Mouse (Mus musculus) G1E (cell line): ENCODE measurements around the gene Lrtm2. TPM values are rescaled to one million over a fixed set of nuclear protein-coding genes. Genes with fewer than 3 reads are reported as not detected.

Source experiments
- ATAC-seq: 2 replicates; pipeline ENCODE4 v1.8.0; 2016; ENCODE audit warnings: mild to moderate bottlenecking; ENCODE audit not compliant: insufficient number of reproducible peaks, poor library complexity, low FRiP score, severe bottlenecking; ENCODE audit errors: extremely low read depth
- DNase-seq: peaks from one replicate; pipeline ENCODE4 v3.0.0; 2012; ENCODE audit warnings: low spot score
- H3K27me3 ChIP-seq: 2 replicates; pipeline ENCODE4 v1.6.1; 2012; ENCODE audit warnings: mild to moderate bottlenecking, low read length, inconsistent platforms; ENCODE audit not compliant: insufficient read depth
- H3K36me3 ChIP-seq: replicated peaks from 2 replicates; pipeline ENCODE3; 2012; ENCODE audit warnings: mild to moderate bottlenecking, inconsistent platforms
- H3K4me1 ChIP-seq: 2 replicates; pipeline ENCODE4 v1.6.1; 2012; ENCODE audit warnings: low read depth, low read length, inconsistent platforms, mixed read lengths; ENCODE audit not compliant: insufficient read depth
- H3K4me3 ChIP-seq: 2 replicates; pipeline ENCODE4 v1.5.1; 2012; ENCODE audit warnings: low read depth, mild to moderate bottlenecking, inconsistent platforms, low read length, moderate library complexity, mixed read lengths
- H3K9me3 ChIP-seq: replicated peaks from 2 replicates; pipeline ENCODE4 v1.6.1; 2012; ENCODE audit warnings: inconsistent platforms
- CTCF ChIP-seq: IDR thresholded peaks from 2 replicates; pipeline ENCODE4 v1.5.1; 2012; ENCODE audit warnings: low read depth, low read length, inconsistent platforms, mixed read lengths
- GATA1 ChIP-seq: IDR thresholded peaks from 2 replicates; pipeline ENCODE4 v1.6.1; 2012; ENCODE audit warnings: borderline replicate concordance, low read length, inconsistent platforms, mixed read lengths
- GATA2 ChIP-seq: IDR thresholded peaks from 2 replicates; pipeline ENCODE4 v1.6.1; 2012; ENCODE audit warnings: low read depth, low read length, inconsistent platforms, borderline replicate concordance
- POLR2AphosphoS5 ChIP-seq: IDR thresholded peaks from 2 replicates; pipeline ENCODE4 v1.6.1; 2012; ENCODE audit warnings: low read depth, low read length, inconsistent platforms; ENCODE audit not compliant: insufficient replicate concordance
- TAL1 ChIP-seq: conservative IDR thresholded peaks from 2 replicates; pipeline ENCODE4 v1.6.1; 2012; ENCODE audit warnings: low read depth, low read length, inconsistent platforms, mixed read lengths
- polyA plus RNA-seq: library from polyadenylated mRNA; stranded (reverse); fragments of >175 nt; gene quantifications from 2 replicates; pipeline ENCODE4 v1.2.3, GENCODE M21; 2012
- total RNA-seq, 2 experiments: library from RNA; stranded (forward) in 1 of 2; stranded (reverse) in 1 of 2; fragments of 200-1000 nt in 1 of 2; fragments of >200 nt in 1 of 2; fragmentation: Nextera tagmentation in 1 of 2; gene quantifications; 2 replicates each; pipeline ENCODE4 v1.2.3; 2014 to 2017

Gene Lrtm2
- total and polyA plus RNA-seq, 3 experiments, result 0.11 TPM; not detected in 2

DNA sequence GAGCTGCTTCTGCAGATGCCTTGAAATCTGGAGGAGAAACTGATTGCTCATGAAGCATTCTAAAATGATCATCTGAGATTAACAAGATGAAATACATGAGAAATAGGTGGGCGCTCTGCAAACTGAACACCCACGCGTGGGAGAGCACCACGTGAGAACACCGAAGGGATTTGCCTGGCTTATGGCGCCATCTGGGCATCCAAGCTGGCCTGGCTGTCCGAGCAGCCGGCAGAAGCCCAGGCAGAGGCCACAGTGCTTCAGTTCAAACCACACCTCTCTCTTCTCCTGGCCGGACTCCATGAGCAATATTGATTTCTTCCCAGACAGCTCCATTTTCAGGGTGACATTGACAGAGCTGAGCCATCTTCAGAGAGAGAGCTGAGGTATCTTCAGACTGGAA lies 49.8 kb downstream of the Lrtm2 start:
- H3K4me3 ChIP-seq, result no peak overlapping the region
- TF ChIP-seq CTCF (no peak), GATA2 (no peak), TAL1 (no peak), POLR2AphosphoS5 (no peak), GATA1 (no peak)
- H3K27me3 ChIP-seq, result no peaks in the 10 kb centered on the region; the same call in 1 of the 2 replicates
- DNase-seq (no peak), ATAC-seq (no peak)
- no peaks in the 10 kb centered on the region for H3K4me1 ChIP-seq
- H3K9me3 ChIP-seq, result no peaks in the 10 kb centered on the region
- H3K36me3 ChIP-seq, result no peaks in the 10 kb centered on the region

DNA sequence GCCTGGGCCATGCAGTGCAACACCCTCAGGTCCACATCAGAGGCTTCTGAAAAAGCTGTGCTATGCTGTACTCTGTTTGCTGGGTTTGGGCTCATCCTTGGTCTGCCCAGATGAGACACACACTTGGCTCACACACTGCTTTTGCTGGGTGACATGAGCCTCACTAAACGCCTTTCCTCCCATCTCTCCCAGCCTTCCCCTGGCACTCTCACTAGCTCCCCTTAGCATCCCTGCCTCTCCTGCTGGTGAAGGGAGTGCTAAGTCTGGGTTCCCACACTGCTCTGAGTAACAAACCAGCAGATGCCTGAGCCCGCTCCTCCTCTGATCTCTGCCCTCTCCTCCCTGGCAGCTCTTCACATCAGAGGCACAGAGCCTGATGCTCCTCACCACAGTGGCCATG lies 53.9 kb downstream of the Lrtm2 start:
- H3K9me3 ChIP-seq, result no peaks in the 10 kb centered on the region
- no peak for DNase-seq
- TF ChIP-seq CTCF, result no peak
- no peak overlapping the region for H3K4me3 ChIP-seq
- H3K36me3 ChIP-seq, result no peaks in the 10 kb centered on the region
- no peak for ATAC-seq
- no peaks in the 10 kb centered on the region; the same call in 1 of the 2 replicates for H3K27me3 ChIP-seq
- H3K4me1 ChIP-seq, result no peaks in the 10 kb centered on the region

Other genes starting within 250 kb of the Lrtm2 start
- gene Dcp1b, start 155.5 kb downstream of the Lrtm2 start, total RNA-seq (2014; fragmentation: Nextera tagmentation), result 18.2 and 22.5 TPM in 2 replicates
- 7.6 and 7.9 TPM in 2 replicates for gene Dcp1b, start 155.5 kb downstream of the Lrtm2 start, total RNA-seq (2017)
- 14.0 and 15.0 TPM in 2 replicates for gene Dcp1b, start 155.5 kb downstream of the Lrtm2 start, polyA plus RNA-seq
- gene Cacna1c, start 134.3 kb downstream of the Lrtm2 start, total RNA-seq (2014; fragmentation: Nextera tagmentation), result not detected in 2 replicates
- 0.11 and 0.12 TPM in 2 replicates for gene Cacna1c, start 134.3 kb downstream of the Lrtm2 start, total RNA-seq (2017)
- gene Cacna1c, start 134.3 kb downstream of the Lrtm2 start, polyA plus RNA-seq, result not detected in 2 replicates
- not detected in 2 replicates for gene Cacna2d4, start 94.2 kb downstream of the Lrtm2 start, total RNA-seq (2014; fragmentation: Nextera tagmentation)
- 0.12 and 0.33 TPM in 2 replicates for gene Cacna2d4, start 94.2 kb downstream of the Lrtm2 start, total RNA-seq (2017)
- not detected in 2 replicates for gene Cacna2d4, start 94.2 kb downstream of the Lrtm2 start, polyA plus RNA-seq
- gene Adipor2, start 86.9 kb upstream of the Lrtm2 start, total RNA-seq (2014; fragmentation: Nextera tagmentation), result 91.1 and 97.8 TPM in 2 replicates
- gene Adipor2, start 86.9 kb upstream of the Lrtm2 start, total RNA-seq (2017), result 128 and 129 TPM in 2 replicates
- 28.2 and 28.5 TPM in 2 replicates for gene Adipor2, start 86.9 kb upstream of the Lrtm2 start, polyA plus RNA-seq
- gene Fbxl14, start 148.9 kb upstream of the Lrtm2 start, total RNA-seq (2014; fragmentation: Nextera tagmentation), result 69.2 and 81.1 TPM in 2 replicates
- gene Fbxl14, start 148.9 kb upstream of the Lrtm2 start, total RNA-seq (2017), result 48.6 and 50.8 TPM in 2 replicates
- gene Fbxl14, start 148.9 kb upstream of the Lrtm2 start, polyA plus RNA-seq, result 71.3 and 74.2 TPM in 2 replicates
- gene Wnt5b, start 213.6 kb upstream of the Lrtm2 start, total RNA-seq (2014; fragmentation: Nextera tagmentation), result not detected in 2 replicates
- gene Wnt5b, start 213.6 kb upstream of the Lrtm2 start, total RNA-seq (2017), result not detected in 2 replicates
- gene Wnt5b, start 213.6 kb upstream of the Lrtm2 start, polyA plus RNA-seq, result 0.03 TPM in 1 of 2 replicates, not detected in the other